Mouse (Mus musculus): ENCODE measurements around the gene Mad1l1. TPM values are rescaled to one million over a fixed set of nuclear protein-coding genes. Genes with fewer than 3 reads are reported as not detected.

Mad1l1 gene
- polyA plus RNA-seq, 1 experiment, result 12.6 TPM

- Histone ChIP-seq H3K36me3 (ENCODE audit: control insufficient read depth, insufficient read depth, low read length) (no peaks in the 10 kb centered on the region), H3K27me3 (replicated peaks; ENCODE audit: control insufficient read depth, insufficient read depth, low read length) (no peaks in the 10 kb centered on the region), H3K4me1 (ENCODE audit: control insufficient read depth, insufficient read depth, low read length) (no peaks in the 10 kb centered on the region), H3K4me3 (ENCODE audit: insufficient read depth, low read depth, low read length) (no peak overlapping the region), H3K27ac (ENCODE audit: insufficient read depth, low read depth, low read length) (no peak overlapping the region)
- DNase-seq, result no peak
- 86% methylated on average over 4 of the region's 4 CpGs for WGBS
- TF ChIP-seq CTCF (conservative IDR thresholded peaks at IDR 0.05; ENCODE audit: insufficient read depth, insufficient read length, low read depth, low read length) (no peak), POLR2A (IDR thresholded peaks at IDR 0.05; ENCODE audit: low read depth, low read length) (no peak)
Measured at GRCm38 (mm10) chr5:140149298-140149697, 172.1 kb downstream of the Mad1l1 start.

GRCm38 (mm10) chr5:140143541-140143940, 177.8 kb downstream of the Mad1l1 start:
- no peak for DNase-seq
- WGBS, result 82% methylated on average over 2 of the region's 2 CpGs
- Histone ChIP-seq H3K27me3 (replicated peaks; ENCODE audit: control insufficient read depth, insufficient read depth, low read length) (no peaks in the 10 kb centered on the region), H3K27ac (ENCODE audit: insufficient read depth, low read depth, low read length) (no peak overlapping the region), H3K4me1 (ENCODE audit: control insufficient read depth, insufficient read depth, low read length) (no peaks in the 10 kb centered on the region), H3K36me3 (ENCODE audit: control insufficient read depth, insufficient read depth, low read length) (no peaks in the 10 kb centered on the region), H3K4me3 (ENCODE audit: insufficient read depth, low read depth, low read length) (no peak overlapping the region)
- TF ChIP-seq POLR2A (IDR thresholded peaks at IDR 0.05; ENCODE audit: low read depth, low read length) (no peak), CTCF (conservative IDR thresholded peaks at IDR 0.05; ENCODE audit: insufficient read depth, insufficient read length, low read depth, low read length) (no peak)

- no peak for DNase-seq
- no peak for TF ChIP-seq CTCF (conservative IDR thresholded peaks at IDR 0.05; ENCODE audit: insufficient read depth, insufficient read length, low read depth, low read length)
- WGBS, result 91% methylated on average over 4 of the region's 4 CpGs
- Histone ChIP-seq H3K27me3 (replicated peaks; ENCODE audit: control insufficient read depth, insufficient read depth, low read length) (no peaks in the 10 kb centered on the region), H3K4me3 (ENCODE audit: insufficient read depth, low read depth, low read length) (no peak overlapping the region), H3K36me3 (ENCODE audit: control insufficient read depth, insufficient read depth, low read length) (no peaks in the 10 kb centered on the region), H3K27ac (ENCODE audit: insufficient read depth, low read depth, low read length) (no peak overlapping the region), H3K4me1 (ENCODE audit: control insufficient read depth, insufficient read depth, low read length) (no peaks in the 10 kb centered on the region)
Measured at GRCm38 (mm10) chr5:140141336-140141735, 180.0 kb downstream of the Mad1l1 start.

- Histone ChIP-seq H3K4me3 (ENCODE audit: insufficient read depth, low read depth, low read length) (no peak overlapping the region), H3K4me1 (ENCODE audit: control insufficient read depth, insufficient read depth, low read length) (no peaks in the 10 kb centered on the region), H3K27ac (ENCODE audit: insufficient read depth, low read depth, low read length) (no peak overlapping the region), H3K27me3 (replicated peaks; ENCODE audit: control insufficient read depth, insufficient read depth, low read length) (no peaks in the 10 kb centered on the region), H3K36me3 (ENCODE audit: control insufficient read depth, insufficient read depth, low read length) (no peaks in the 10 kb centered on the region)
- TF ChIP-seq CTCF (conservative IDR thresholded peaks at IDR 0.05; ENCODE audit: insufficient read depth, insufficient read length, low read depth, low read length), result peak; percentile 75
- TF ChIP-seq POLR2A (IDR thresholded peaks at IDR 0.05; ENCODE audit: low read depth, low read length), result no peak
- DNase-seq, result peak; percentile 52
Measured at GRCm38 (mm10) chr5:140140214-140140613, 181.1 kb downstream of the Mad1l1 start.

- H3K36me3 ChIP-seq (ENCODE audit: control insufficient read depth, insufficient read depth, low read length), result no peaks in the 10 kb centered on the region
- no peak for DNase-seq
- no peak overlapping the region for H3K27ac ChIP-seq (ENCODE audit: insufficient read depth, low read depth, low read length)
- WGBS, result 94% methylated on average over 8 of the region's 8 CpGs
- no peak for TF ChIP-seq CTCF (conservative IDR thresholded peaks at IDR 0.05; ENCODE audit: insufficient read depth, insufficient read length, low read depth, low read length)
- no peak for TF ChIP-seq POLR2A (IDR thresholded peaks at IDR 0.05; ENCODE audit: low read depth, low read length)
- no peak overlapping the region for H3K4me3 ChIP-seq (ENCODE audit: insufficient read depth, low read depth, low read length)
- no peaks in the 10 kb centered on the region for H3K27me3 ChIP-seq (replicated peaks; ENCODE audit: control insufficient read depth, insufficient read depth, low read length)
- no peaks in the 10 kb centered on the region for H3K4me1 ChIP-seq (ENCODE audit: control insufficient read depth, insufficient read depth, low read length)
Measured at GRCm38 (mm10) chr5:140135734-140136625, 185.4 kb downstream of the Mad1l1 start.

- 91% methylated on average over 7 of the region's 7 CpGs for WGBS
- H3K27ac ChIP-seq (ENCODE audit: insufficient read depth, low read depth, low read length), result no peak overlapping the region
- H3K27me3 ChIP-seq (replicated peaks; ENCODE audit: control insufficient read depth, insufficient read depth, low read length), result no peaks in the 10 kb centered on the region
- DNase-seq, result peak; percentile 14
- H3K36me3 ChIP-seq (ENCODE audit: control insufficient read depth, insufficient read depth, low read length), result no peaks in the 10 kb centered on the region
- no peaks in the 10 kb centered on the region for H3K4me1 ChIP-seq (ENCODE audit: control insufficient read depth, insufficient read depth, low read length)
- H3K4me3 ChIP-seq (ENCODE audit: insufficient read depth, low read depth, low read length), result no peak overlapping the region
- TF ChIP-seq POLR2A (IDR thresholded peaks at IDR 0.05; ENCODE audit: low read depth, low read length) (no peak), CTCF (conservative IDR thresholded peaks at IDR 0.05; ENCODE audit: insufficient read depth, insufficient read length, low read depth, low read length) (no peak)
Measured at GRCm38 (mm10) chr5:140134021-140134420, 187.3 kb downstream of the Mad1l1 start.

GRCm38 (mm10) chr5:140128414-140128981, 192.9 kb downstream of the Mad1l1 start:
- H3K27me3 ChIP-seq (replicated peaks; ENCODE audit: control insufficient read depth, insufficient read depth, low read length), result no peaks in the 10 kb centered on the region
- no peaks in the 10 kb centered on the region for H3K4me1 ChIP-seq (ENCODE audit: control insufficient read depth, insufficient read depth, low read length)
- DNase-seq, result peak; percentile 40
- no peaks in the 10 kb centered on the region for H3K36me3 ChIP-seq (ENCODE audit: control insufficient read depth, insufficient read depth, low read length)
- H3K4me3 ChIP-seq (ENCODE audit: insufficient read depth, low read depth, low read length), result no peak overlapping the region
- 46% methylated on average over 9 of the region's 9 CpGs for WGBS
- H3K27ac ChIP-seq (ENCODE audit: insufficient read depth, low read depth, low read length), result no peak overlapping the region
- TF ChIP-seq CTCF (conservative IDR thresholded peaks at IDR 0.05; ENCODE audit: insufficient read depth, insufficient read length, low read depth, low read length) (no peak), POLR2A (IDR thresholded peaks at IDR 0.05; ENCODE audit: low read depth, low read length) (no peak)

All from kidney, adult 2 months (tissue).